Mouse (Mus musculus) myocyte (in vitro differentiated cells): ENCODE results near the gene Creg1.

Experiments used
- POLR2A ChIP-seq: IDR thresholded peaks from one replicate; pipeline ENCODE4 v1.6.1; 2011; ENCODE audit warnings: low read depth, mild to moderate bottlenecking, control low read depth, moderate library complexity; ENCODE audit not compliant: insufficient read length
- POLR2AphosphoS2 ChIP-seq: IDR thresholded peaks from one replicate; pipeline ENCODE4 v1.6.1; 2011; ENCODE audit warnings: low read depth, control low read depth; ENCODE audit not compliant: insufficient read length

GRCm38 (mm10) chr1:165731553-165731952, 32.0 kb upstream of the Creg1 start:
- no peak for TF ChIP-seq POLR2A
- no peak for TF ChIP-seq POLR2AphosphoS2
